Mouse (Mus musculus): ENCODE measurements at regions not wholly inside any gene's neighbourhood (a gene's known extent, or its start where the extent isn't known, plus 50 kb on each side); places are given as distances from the start of the nearest gene placed in this dataset.
A peak's percentile ranks its signal among the peaks of the same experiment; 100 is the strongest.

DNA sequence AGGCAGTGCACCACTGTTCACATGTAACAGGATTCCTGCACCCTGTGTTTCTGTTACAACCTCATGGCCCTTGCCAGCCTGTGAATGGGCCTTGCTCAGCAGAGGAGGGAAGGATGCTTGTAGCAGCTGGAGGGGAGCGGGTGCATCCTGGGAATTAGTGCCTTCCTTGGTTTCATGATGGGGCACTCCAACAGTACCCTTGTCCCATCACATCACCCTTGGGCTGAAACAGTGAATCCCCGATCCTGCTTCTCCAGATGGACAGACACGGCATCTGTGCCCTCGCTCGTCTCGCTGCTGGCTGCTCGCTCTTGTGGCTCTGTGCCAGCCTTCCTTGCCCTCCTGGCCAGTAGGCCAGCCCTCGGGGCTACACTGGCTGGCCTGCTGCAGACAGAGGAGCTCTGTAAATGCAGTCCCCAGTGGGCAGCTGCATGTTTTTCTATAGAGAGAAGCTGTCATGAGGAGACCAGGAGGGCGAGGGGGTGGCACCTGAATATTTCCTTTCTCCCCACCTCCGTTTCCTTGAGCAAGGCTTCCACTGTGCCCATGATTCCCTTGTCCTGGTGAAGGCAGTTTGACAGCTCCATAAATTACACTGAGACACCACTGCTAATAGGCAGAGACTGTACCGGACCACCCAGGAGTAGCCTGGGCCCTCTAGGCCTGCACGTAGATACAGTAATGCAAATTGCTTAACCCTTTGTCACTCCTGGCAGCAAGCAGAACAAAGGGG, 104.6 kb upstream of the Tut7 start:
- Histone ChIP-seq H3K4me3 (replicated peaks; ENCODE audit: low read length) (no peak overlapping the region), H3K27ac (peak overlapping the region; percentile 33; the same call in 1 of the 2 replicates), H3K9ac (no peak overlapping the region), H3K27me3 (ENCODE audit: control insufficient read depth, insufficient read depth, low read length) (no peaks in the 10 kb centered on the region), H3K9me3 (ENCODE audit: control insufficient read depth, low read length) (no peaks in the 10 kb centered on the region), H3K4me2 (replicated peaks) (no peak overlapping the region), H3K36me3 (replicated peaks; ENCODE audit: control insufficient read depth, insufficient read depth) (no peaks in the 10 kb centered on the region), H3K4me1 (replicated peaks; ENCODE audit: control insufficient read depth, insufficient read depth, low read length) (peaks cover 9% of the 10 kb centered on the region)
- DNase-seq (ENCODE audit: low spot score) (peak; percentile 50), ATAC-seq (ENCODE audit: low FRiP score) (peak; percentile 82)
- WGBS, result 28% methylated on average over 12 of the region's 12 CpGs

GRCm38 (mm10) chr13:59925845-59926481, 103.0 kb upstream of the Tut7 start:
- Histone ChIP-seq H3K9me3 (ENCODE audit: control insufficient read depth, low read length) (no peaks in the 10 kb centered on the region), H3K4me3 (replicated peaks; ENCODE audit: low read length) (no peak overlapping the region), H3K27me3 (ENCODE audit: control insufficient read depth, insufficient read depth, low read length) (no peaks in the 10 kb centered on the region), H3K9ac (no peak overlapping the region), H3K4me2 (replicated peaks) (no peak overlapping the region), H3K27ac (no peak overlapping the region), H3K4me1 (replicated peaks; ENCODE audit: control insufficient read depth, insufficient read depth, low read length) (peaks cover 9% of the 10 kb centered on the region), H3K36me3 (replicated peaks; ENCODE audit: control insufficient read depth, insufficient read depth) (no peaks in the 10 kb centered on the region)
- ATAC-seq (ENCODE audit: low FRiP score) (peak; percentile 73), DNase-seq (ENCODE audit: low spot score) (peak; percentile 61)
- 41% methylated on average over 9 of the region's 9 CpGs for WGBS

DNA sequence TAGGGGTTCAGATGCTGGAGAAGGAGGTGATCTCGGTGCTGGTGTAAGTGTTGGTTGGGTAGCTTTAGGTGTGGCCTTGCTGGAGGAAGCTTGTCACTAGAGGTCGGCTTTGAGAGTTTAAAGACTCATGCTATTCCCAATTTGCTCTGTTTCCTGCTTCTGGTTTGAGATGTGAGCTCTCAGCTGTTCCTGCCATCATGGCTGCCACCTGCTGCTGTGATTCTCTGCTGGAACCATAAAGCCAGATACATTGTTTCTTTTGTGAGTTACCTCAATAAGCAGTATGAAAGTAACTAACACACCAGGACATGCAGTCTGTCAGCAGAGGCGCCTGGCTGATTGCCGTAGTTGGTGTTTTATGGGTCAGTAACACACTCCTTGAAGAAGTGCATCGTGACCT, 94.2 kb upstream of the Tut7 start:
- Histone ChIP-seq H3K4me3 (replicated peaks; ENCODE audit: low read length) (no peak overlapping the region), H3K9me3 (ENCODE audit: control insufficient read depth, low read length) (no peaks in the 10 kb centered on the region), H3K27ac (no peak overlapping the region), H3K9ac (no peak overlapping the region), H3K36me3 (replicated peaks; ENCODE audit: control insufficient read depth, insufficient read depth) (no peaks in the 10 kb centered on the region), H3K4me1 (replicated peaks; ENCODE audit: control insufficient read depth, insufficient read depth, low read length) (no peaks in the 10 kb centered on the region), H3K4me2 (replicated peaks) (no peak overlapping the region), H3K27me3 (ENCODE audit: control insufficient read depth, insufficient read depth, low read length) (no peaks in the 10 kb centered on the region)
- WGBS, result 87% methylated on average over 5 of the region's 5 CpGs
- ATAC-seq (ENCODE audit: low FRiP score), result no peak
- DNase-seq (ENCODE audit: low spot score), result no peak

- Histone ChIP-seq H3K4me2 (replicated peaks) (no peak overlapping the region), H3K36me3 (replicated peaks; ENCODE audit: control insufficient read depth, insufficient read depth) (no peaks in the 10 kb centered on the region), H3K4me3 (replicated peaks; ENCODE audit: low read length) (no peak overlapping the region), H3K27me3 (ENCODE audit: control insufficient read depth, insufficient read depth, low read length) (no peaks in the 10 kb centered on the region), H3K27ac (no peak overlapping the region), H3K9me3 (ENCODE audit: control insufficient read depth, low read length) (no peaks in the 10 kb centered on the region), H3K9ac (no peak overlapping the region), H3K4me1 (replicated peaks; ENCODE audit: control insufficient read depth, insufficient read depth, low read length) (no peaks in the 10 kb centered on the region)
- 67% methylated on average over 22 of the region's 22 CpGs for WGBS
- no peak for DNase-seq (ENCODE audit: low spot score)
- no peak for ATAC-seq (ENCODE audit: low FRiP score)
These were observed 93.5 kb upstream of the Tut7 start for GRCm38 (mm10) chr13:59916166-59917044.

DNA sequence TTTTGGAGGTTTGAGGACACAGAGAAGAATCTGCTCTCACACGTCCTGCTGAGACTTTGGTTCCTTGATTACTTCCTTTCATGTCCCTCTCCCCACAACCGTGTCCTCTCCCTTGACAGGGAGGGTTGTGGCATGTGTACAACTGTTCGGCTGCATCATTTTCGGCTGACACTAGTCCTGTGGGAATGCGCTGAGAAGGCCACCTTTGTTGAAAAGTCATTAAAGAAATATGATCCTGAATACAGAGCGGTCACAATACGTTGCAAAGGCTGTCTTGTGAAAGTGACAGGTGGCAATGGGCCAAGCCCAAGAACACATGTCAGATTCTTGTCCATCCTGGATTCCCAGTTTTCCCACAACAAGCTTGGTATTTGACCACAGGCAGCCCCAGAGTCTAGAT, 92.8 kb upstream of the Tut7 start:
- no peaks in the 10 kb centered on the region for H3K4me1 ChIP-seq (replicated peaks; ENCODE audit: control insufficient read depth, insufficient read depth, low read length)
- H3K4me3 ChIP-seq (replicated peaks; ENCODE audit: low read length), result no peak overlapping the region
- H3K9me3 ChIP-seq (ENCODE audit: control insufficient read depth, low read length), result no peaks in the 10 kb centered on the region
- 74% methylated on average over 7 of the region's 7 CpGs for WGBS
- H3K4me2 ChIP-seq (replicated peaks), result no peak overlapping the region
- no peaks in the 10 kb centered on the region for H3K27me3 ChIP-seq (ENCODE audit: control insufficient read depth, insufficient read depth, low read length)
- H3K27ac ChIP-seq, result no peak overlapping the region
- DNase-seq (ENCODE audit: low spot score) (no peak), ATAC-seq (ENCODE audit: low FRiP score) (no peak)
- H3K36me3 ChIP-seq (replicated peaks; ENCODE audit: control insufficient read depth, insufficient read depth), result no peaks in the 10 kb centered on the region
- no peak overlapping the region for H3K9ac ChIP-seq

DNA sequence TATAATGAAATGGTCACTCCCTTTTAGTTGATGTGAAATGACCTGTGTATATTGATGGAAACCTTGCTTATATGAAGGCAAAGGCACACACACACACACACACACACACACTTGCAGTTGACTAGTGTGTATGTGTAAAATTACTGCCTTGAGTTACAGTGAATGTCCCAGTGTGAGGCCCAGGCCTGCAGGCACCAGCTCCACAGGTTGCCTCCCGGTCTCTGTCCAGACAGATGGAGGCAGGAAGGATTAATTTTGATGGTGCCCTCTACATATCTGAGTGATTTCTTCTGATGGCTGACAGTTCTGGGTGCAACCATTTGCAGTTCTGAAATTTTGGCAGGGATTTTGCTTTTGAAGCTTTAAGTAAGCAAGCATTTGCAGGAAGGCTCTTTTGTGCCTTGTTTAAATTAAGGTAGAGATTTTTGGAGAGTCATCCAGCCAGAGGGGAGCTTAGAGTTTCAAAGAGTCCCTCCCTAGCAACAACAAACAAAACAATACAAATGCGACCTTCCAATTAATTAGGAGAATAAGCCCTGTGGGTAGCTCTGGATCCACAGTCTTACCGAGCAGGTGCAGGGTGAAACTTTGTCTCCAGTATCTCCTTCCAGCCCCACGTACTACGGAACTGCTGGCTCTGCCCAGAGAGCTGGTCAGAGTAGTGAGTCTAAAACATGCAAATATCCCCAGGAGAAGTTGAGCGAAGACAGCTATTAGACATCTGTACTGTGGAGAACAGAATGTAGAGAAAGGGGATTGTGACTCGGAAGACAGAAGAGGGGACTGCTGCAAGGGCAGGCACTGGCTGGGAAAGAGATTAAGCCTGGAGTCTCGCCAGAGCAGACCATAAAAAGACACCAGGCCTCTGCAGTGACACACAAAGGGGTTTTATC, 87.5 kb upstream of the Tut7 start:
- no peak overlapping the region for H3K27ac ChIP-seq
- H3K9ac ChIP-seq, result no peak overlapping the region
- DNase-seq (ENCODE audit: low spot score), result no peak
- ATAC-seq (ENCODE audit: low FRiP score), result 0 out of 2 replicates have a peak, but pooled peaks have one; percentile 27
- H3K4me2 ChIP-seq (replicated peaks), result no peak overlapping the region
- H3K4me3 ChIP-seq (replicated peaks; ENCODE audit: low read length), result no peak overlapping the region
- 21% methylated on average over 8 of the region's 8 CpGs for WGBS
- peaks cover 6% of the 10 kb centered on the region; the same call in 1 of the 2 replicates for H3K4me1 ChIP-seq (replicated peaks; ENCODE audit: control insufficient read depth, insufficient read depth, low read length)
- H3K27me3 ChIP-seq (ENCODE audit: control insufficient read depth, insufficient read depth, low read length), result no peaks in the 10 kb centered on the region
- no peaks in the 10 kb centered on the region for H3K9me3 ChIP-seq (ENCODE audit: control insufficient read depth, low read length)
- no peaks in the 10 kb centered on the region for H3K36me3 ChIP-seq (replicated peaks; ENCODE audit: control insufficient read depth, insufficient read depth)

DNA sequence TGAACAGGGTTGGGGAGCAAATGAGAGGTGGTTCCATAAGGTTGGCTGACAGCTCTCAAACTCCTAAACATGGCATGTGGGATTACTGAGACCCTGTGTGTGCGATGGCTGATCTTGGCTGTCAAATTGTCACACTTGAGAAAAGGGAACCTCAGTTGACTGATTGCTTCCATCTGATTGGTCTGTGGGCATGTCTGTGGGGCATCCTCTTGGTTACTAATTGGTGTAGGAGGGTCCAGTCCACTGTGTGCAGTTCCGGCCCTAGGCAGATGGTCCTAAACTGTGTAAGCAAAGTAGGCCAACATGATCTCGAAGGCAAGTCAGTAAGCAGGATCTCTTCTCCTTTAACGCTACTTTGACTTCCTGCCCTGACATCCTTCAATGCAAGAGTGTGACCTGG, 86.5 kb upstream of the Tut7 start:
- Histone ChIP-seq H3K4me3 (replicated peaks; ENCODE audit: low read length) (no peak overlapping the region), H3K9ac (no peak overlapping the region), H3K36me3 (replicated peaks; ENCODE audit: control insufficient read depth, insufficient read depth) (no peaks in the 10 kb centered on the region), H3K9me3 (ENCODE audit: control insufficient read depth, low read length) (no peaks in the 10 kb centered on the region), H3K27ac (no peak overlapping the region), H3K27me3 (ENCODE audit: control insufficient read depth, insufficient read depth, low read length) (no peaks in the 10 kb centered on the region), H3K4me1 (replicated peaks; ENCODE audit: control insufficient read depth, insufficient read depth, low read length) (peaks cover 9% of the 10 kb centered on the region; the same call in 1 of the 2 replicates), H3K4me2 (replicated peaks) (no peak overlapping the region)
- no peak for ATAC-seq (ENCODE audit: low FRiP score)
- DNase-seq (ENCODE audit: low spot score), result no peak
- WGBS, result 83% methylated on average over 4 of the region's 4 CpGs

DNA sequence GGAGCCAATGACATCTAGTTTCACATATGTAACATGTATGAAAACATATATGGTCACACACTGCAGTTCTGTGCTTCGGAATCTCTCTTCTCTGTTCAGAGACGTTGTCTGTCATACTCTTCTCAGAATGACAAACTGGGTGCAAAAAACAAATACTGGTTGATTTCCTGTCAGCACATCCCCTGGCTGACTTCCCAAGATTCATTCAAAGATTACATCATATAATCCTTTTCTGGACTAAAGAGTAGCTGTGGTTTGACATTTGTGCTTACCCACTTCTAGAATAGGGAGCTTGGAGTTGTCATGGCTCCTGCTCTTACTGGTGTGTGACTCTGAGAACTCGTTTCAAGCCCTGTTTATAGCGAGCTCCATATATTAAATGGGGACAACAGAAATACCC, 85.8 kb upstream of the Tut7 start:
- Histone ChIP-seq H3K36me3 (replicated peaks; ENCODE audit: control insufficient read depth, insufficient read depth) (no peaks in the 10 kb centered on the region), H3K4me2 (replicated peaks) (no peak overlapping the region), H3K27ac (no peak overlapping the region), H3K9ac (no peak overlapping the region), H3K9me3 (ENCODE audit: control insufficient read depth, low read length) (no peaks in the 10 kb centered on the region), H3K27me3 (ENCODE audit: control insufficient read depth, insufficient read depth, low read length) (no peaks in the 10 kb centered on the region), H3K4me1 (replicated peaks; ENCODE audit: control insufficient read depth, insufficient read depth, low read length) (peaks cover 9% of the 10 kb centered on the region; the same call in 1 of the 2 replicates), H3K4me3 (replicated peaks; ENCODE audit: low read length) (no peak overlapping the region)
- no peak for DNase-seq (ENCODE audit: low spot score)
- WGBS, result 95% methylated on average over 4 of the region's 4 CpGs
- ATAC-seq (ENCODE audit: low FRiP score), result no peak

Data from hindbrain, embryonic 14.5 days (tissue).